Mouse (Mus musculus) left cerebral cortex, adult 8-10 months (tissue): ENCODE measurements around the gene Gk2. TPM values are rescaled to one million over a fixed set of nuclear protein-coding genes. Genes with fewer than 3 reads are reported as not detected.

ENCODE experiments used
- DNase-seq, 2 experiments: peaks; one replicate each; pipeline ENCODE4 v3.0.0; 2022; ENCODE audit warnings: low spot score in 2 of 2
- total RNA-seq, 4 experiments: library from RNA; stranded (reverse); gene quantifications; 2 replicates each; pipeline ENCODE4 v1.2.4; 2022

Gene Gk2
- not detected for total RNA-seq

GRCm38 (mm10) chr5:97456816-97457215, at the start of gene Gk2:
TSS of gene Gk2 (minus strand) at chr5:97457021.
- DNase-seq, result no peak

- no peak for DNase-seq
Observed at GRCm38 (mm10) chr5:97498041-97498440, 41.2 kb upstream of the Gk2 start.

GRCm38 (mm10) chr5:97495488-97496092, 38.8 kb upstream of the Gk2 start:
- no peak for DNase-seq

- DNase-seq, result no peak
Observed at GRCm38 (mm10) chr5:97493421-97493820, 36.6 kb upstream of the Gk2 start.

GRCm38 (mm10) chr5:97486141-97486540, 29.3 kb upstream of the Gk2 start:
- no peak for DNase-seq

- no peak for DNase-seq
Observed at GRCm38 (mm10) chr5:97479991-97480390, 23.2 kb upstream of the Gk2 start.

GRCm38 (mm10) chr5:97467246-97467645, 10.4 kb upstream of the Gk2 start:
- no peak for DNase-seq

- no peak for DNase-seq
Observed at GRCm38 (mm10) chr5:97466430-97467158, 9.8 kb upstream of the Gk2 start.

- DNase-seq, result no peak
Observed at GRCm38 (mm10) chr5:97465956-97466355, 9.1 kb upstream of the Gk2 start.

- DNase-seq, result no peak
Observed at GRCm38 (mm10) chr5:97462856-97463255, 6.0 kb upstream of the Gk2 start.

- DNase-seq, result no peak
Observed at GRCm38 (mm10) chr5:97451451-97451850, 5.4 kb downstream of the Gk2 start.

- DNase-seq, result no peak
Observed at GRCm38 (mm10) chr5:97444191-97444590, 12.6 kb downstream of the Gk2 start.

- DNase-seq, result no peak
Observed at GRCm38 (mm10) chr5:97432512-97432911, 24.3 kb downstream of the Gk2 start.

- DNase-seq, result no peak
Observed at GRCm38 (mm10) chr5:97429976-97430375, 26.8 kb downstream of the Gk2 start.

GRCm38 (mm10) chr5:97421669-97422068, 35.2 kb downstream of the Gk2 start:
- no peak for DNase-seq

GRCm38 (mm10) chr5:97417185-97417584, 39.6 kb downstream of the Gk2 start:
- DNase-seq, result no peak

GRCm38 (mm10) chr5:97415837-97416236, 41.0 kb downstream of the Gk2 start:
- DNase-seq, result no peak

GRCm38 (mm10) chr5:97413716-97414115, 43.1 kb downstream of the Gk2 start:
- no peak for DNase-seq

- DNase-seq, result no peak
Observed at GRCm38 (mm10) chr5:97410190-97410589, 46.6 kb downstream of the Gk2 start.

- DNase-seq, result no peak
Observed at GRCm38 (mm10) chr5:97409234-97409704, 47.6 kb downstream of the Gk2 start.
